Mouse (Mus musculus) heart, embryonic 12.5 days (tissue): Measurements from ENCODE around the gene Gpr31b. TPM values are rescaled to one million over a fixed set of nuclear protein-coding genes. Genes with fewer than 3 reads are reported as not detected.
"Not testable (repeated sequence)": the region's sequence is repeated elsewhere in the genome, so short reads cannot be mapped to it uniquely, and the experiment has no call there.

ENCODE experiments used
- ATAC-seq: fragments of 200-750 bp; cut with Nextera tagmentation; 2 replicates; pipeline ENCODE4 v1.8.0; 2017; ENCODE audit warnings: moderate TSS enrichment, moderate library complexity; ENCODE audit not compliant: insufficient number of reproducible peaks, low FRiP score
- H3K27ac ChIP-seq: fragments of 300-500 bp; sonication (generic); 2 replicates; pipeline ENCODE4 v1.5.1; 2016; ENCODE audit warnings: mild to moderate bottlenecking, moderate library complexity; ENCODE audit not compliant: poor library complexity, severe bottlenecking
- H3K27me3 ChIP-seq: fragments of 300-500 bp; sonication (generic); replicated peaks from 2 replicates; pipeline ENCODE4 v1.6.1; 2016; ENCODE audit warnings: mild to moderate bottlenecking, moderate library complexity
- H3K36me3 ChIP-seq: fragments of 300-500 bp; sonication (generic); 2 replicates; pipeline ENCODE4 v1.6.1; 2016; ENCODE audit warnings: mild to moderate bottlenecking, moderate library complexity
- H3K4me1 ChIP-seq: fragments of 300-500 bp; sonication (generic); replicated peaks from 2 replicates; pipeline ENCODE4 v1.6.1; 2016; ENCODE audit warnings: mild to moderate bottlenecking
- H3K4me2 ChIP-seq: fragments of 300-500 bp; sonication (generic); 2 replicates; pipeline ENCODE4 v1.6.1; 2016; ENCODE audit warnings: mild to moderate bottlenecking, moderate library complexity
- H3K4me3 ChIP-seq: fragments of 300-500 bp; sonication (generic); 2 replicates; pipeline ENCODE4 v1.5.1; 2016; ENCODE audit warnings: mild to moderate bottlenecking
- H3K9ac ChIP-seq: fragments of 300-500 bp; sonication (generic); 2 replicates; pipeline ENCODE4 v1.6.1; 2016; ENCODE audit warnings: mild to moderate bottlenecking, moderate library complexity
- H3K9me3 ChIP-seq: fragments of 300-500 bp; sonication (generic); replicated peaks from 2 replicates; pipeline ENCODE4 v1.6.1; 2016; ENCODE audit warnings: mild to moderate bottlenecking, moderate library complexity
- WGBS: fragments of 180-500 bp; shearing (Covaris S2); methylation state at CpG from one replicate; pipeline ENCODE4 v1.1.7; 2016; 5-methylcytosine and 5-hydroxymethylcytosine counted together
- polyA plus RNA-seq: library from polyadenylated mRNA; unstranded; fragments of >200 nt; fragmentation: Nextera tagmentation; extraction: Ambion mirVana; gene quantifications from 2 replicates; pipeline ENCODE4 v1.2.1, GENCODE M21; 2016

Gene Gpr31b
- polyA plus RNA-seq = 0.14 TPM in 1 of 2 replicates, not detected in the other

DNA sequence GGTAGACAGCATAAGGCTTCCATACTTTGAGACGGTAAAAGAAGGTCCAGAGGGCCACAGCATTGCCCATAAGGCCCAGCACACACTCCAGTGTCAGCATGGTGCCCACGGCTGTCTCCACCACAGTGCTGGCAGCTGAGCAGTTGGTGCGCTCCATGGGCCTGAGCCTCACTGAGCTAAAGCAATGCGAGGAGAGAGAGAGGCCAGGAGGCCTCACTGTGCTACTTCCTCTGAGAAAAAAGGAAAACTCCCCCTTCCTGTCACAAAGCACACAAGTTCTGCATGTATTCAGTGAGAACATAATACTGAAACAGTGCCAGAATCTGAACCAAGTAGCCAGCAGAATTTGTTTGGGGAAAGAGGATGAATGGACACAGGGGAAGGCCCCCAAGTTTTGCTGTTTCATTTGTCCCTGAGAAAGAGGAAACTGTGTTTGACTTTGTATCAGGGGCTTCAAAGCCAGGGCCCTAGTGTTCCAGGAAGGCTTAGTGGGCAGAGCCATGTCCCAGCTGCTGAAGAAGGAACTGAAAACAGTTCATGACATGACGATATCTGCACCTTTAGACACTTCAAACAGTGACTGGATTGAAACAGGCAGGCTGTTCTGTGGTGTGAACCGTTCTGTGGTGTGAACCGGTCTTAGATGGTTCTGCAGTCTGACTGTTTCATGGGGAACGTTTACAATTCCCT lies at the start of gene Gpr31b:
Gene Gpr31b (minus strand): TSS at position 173 of the 690 bp plus-strand sequence.
- 74% methylated on average over 3 of the region's 8 CpGs for WGBS
- ATAC-seq = 0 out of 2 replicates have a peak, but pooled peaks have one; percentile 54

DNA sequence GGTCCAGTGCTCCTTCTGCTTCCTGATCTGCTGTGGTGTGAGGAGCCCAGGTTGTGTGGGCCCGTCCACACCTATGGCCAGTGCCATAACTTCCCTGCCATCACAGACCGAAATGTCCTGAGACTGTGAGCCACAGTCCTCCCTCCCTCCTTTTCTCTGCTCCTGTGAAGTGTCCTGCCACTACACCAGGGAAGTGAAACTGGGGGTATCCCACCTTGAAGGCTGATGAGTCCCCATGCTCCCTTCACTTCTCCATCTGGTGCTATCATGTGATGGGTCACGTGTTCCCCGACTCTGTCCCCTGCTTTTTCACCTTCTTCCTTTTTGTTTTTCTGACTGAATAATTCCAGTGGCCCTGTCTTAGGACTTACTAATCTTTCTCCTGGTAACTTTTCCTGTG lies 40.9 kb upstream of the Gpr31b start:
- H3K4me2 ChIP-seq, H3K27ac ChIP-seq, H3K27me3 ChIP-seq, H3K9ac ChIP-seq, H3K4me1 ChIP-seq, H3K4me3 ChIP-seq, H3K9me3 ChIP-seq, H3K36me3 ChIP-seq: not testable (repeated sequence)
- 71% methylated on average over 3 of the region's 4 CpGs for WGBS
- peak; percentile 45; the same call in 1 of the 2 replicates for ATAC-seq

More for the DNA sequence above, at the start of gene Gpr31b:
- H3K27me3 ChIP-seq, H3K4me1 ChIP-seq, H3K4me3 ChIP-seq, H3K27ac ChIP-seq, H3K36me3 ChIP-seq, H3K9me3 ChIP-seq, H3K9ac ChIP-seq, H3K4me2 ChIP-seq: not testable (repeated sequence)

- H3K4me1 ChIP-seq, H3K27me3 ChIP-seq, H3K4me3 ChIP-seq, H3K36me3 ChIP-seq, H3K9me3 ChIP-seq, H3K4me2 ChIP-seq, H3K27ac ChIP-seq, H3K9ac ChIP-seq, ATAC-seq: not testable (repeated sequence)
- WGBS = 65% methylated on average over 8 of the region's 8 CpGs
Observed at GRCm38 (mm10) chr17:13092100-13092764, 40.1 kb upstream of the Gpr31b start.

DNA sequence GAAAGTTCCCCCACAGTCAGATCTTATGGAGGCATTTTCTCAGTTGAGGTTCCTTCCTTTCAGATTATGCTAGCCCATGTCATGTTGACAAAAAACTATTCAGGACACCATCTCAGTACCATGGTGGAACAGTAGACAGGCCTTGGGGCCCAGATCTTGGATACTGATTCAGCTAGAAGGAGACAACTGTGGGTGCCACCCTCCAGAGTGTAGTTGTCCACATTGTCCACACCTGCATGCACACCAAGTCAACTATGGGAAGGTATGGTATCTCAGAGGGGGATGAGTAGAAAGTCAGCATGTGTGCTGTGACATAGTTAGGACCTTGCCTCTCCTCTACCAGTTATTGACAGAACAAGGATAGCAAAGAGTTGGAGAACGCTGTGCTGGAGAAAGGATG lies 39.4 kb upstream of the Gpr31b start:
- not testable (repeated sequence) for H3K4me3 ChIP-seq, H3K36me3 ChIP-seq, H3K27me3 ChIP-seq, H3K9me3 ChIP-seq, ATAC-seq, H3K4me1 ChIP-seq, H3K4me2 ChIP-seq, H3K9ac ChIP-seq, H3K27ac ChIP-seq
- 100% methylated on average over 1 of the region's 1 CpGs for WGBS

DNA sequence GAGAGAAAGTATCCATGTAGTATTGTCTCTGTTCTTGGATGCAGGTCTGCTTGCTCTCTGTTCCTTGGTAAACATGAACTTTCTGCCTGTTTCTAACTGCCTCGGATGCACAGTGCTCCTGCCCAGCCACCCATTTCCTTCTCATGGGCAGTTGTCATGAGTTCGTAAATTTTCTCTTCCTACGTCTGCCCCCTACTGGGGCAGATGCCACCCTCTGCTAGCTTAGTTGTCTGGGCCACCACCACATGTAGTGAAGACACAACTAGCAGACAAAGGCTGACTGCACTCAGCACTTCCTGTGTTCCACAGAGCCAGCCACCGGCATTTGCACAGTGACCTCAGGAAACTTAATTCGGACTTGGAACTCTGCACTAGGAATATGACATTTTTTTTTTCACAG lies 17.1 kb upstream of the Gpr31b start:
- H3K36me3 ChIP-seq, H3K9ac ChIP-seq, H3K9me3 ChIP-seq, H3K27me3 ChIP-seq, H3K4me3 ChIP-seq, H3K4me2 ChIP-seq, H3K27ac ChIP-seq, ATAC-seq, H3K4me1 ChIP-seq: not testable (repeated sequence)
- WGBS = 69% methylated on average over 4 of the region's 5 CpGs

DNA sequence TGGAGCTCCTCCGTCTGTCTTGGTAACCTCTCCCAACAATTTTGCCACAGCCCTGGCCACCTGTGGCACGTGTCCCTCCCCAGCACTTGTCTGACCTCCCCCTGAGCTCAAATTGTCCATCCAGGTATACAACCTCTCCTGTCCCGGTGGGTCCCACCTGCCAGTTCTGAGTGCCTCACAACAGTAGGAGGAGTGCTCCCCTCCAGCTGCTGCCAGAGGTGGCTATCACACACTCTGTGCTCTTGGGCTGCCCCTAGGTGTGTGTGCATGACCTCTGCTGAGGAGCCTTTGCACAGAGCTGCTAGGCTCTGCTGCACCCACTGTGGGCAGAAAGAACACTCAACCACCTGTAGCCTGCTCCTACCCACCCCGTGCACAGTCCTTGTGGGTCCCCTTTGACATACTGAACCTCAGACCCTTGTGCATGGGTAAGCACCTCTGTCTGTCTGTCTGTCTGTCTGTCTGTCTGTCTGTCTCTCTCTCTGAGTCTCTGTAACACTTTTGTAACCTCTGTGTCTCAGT lies 15.8 kb upstream of the Gpr31b start:
- not testable (repeated sequence) for H3K9me3 ChIP-seq, H3K27me3 ChIP-seq, H3K4me3 ChIP-seq, H3K36me3 ChIP-seq, H3K9ac ChIP-seq, H3K27ac ChIP-seq, H3K4me2 ChIP-seq, H3K4me1 ChIP-seq
- WGBS = 100% methylated on average over 1 of the region's 4 CpGs
- peak; percentile 12; the same call in 1 of the 2 replicates for ATAC-seq

GRCm38 (mm10) chr17:13062882-13063281 lies 10.8 kb upstream of the Gpr31b start:
- 27% methylated on average over 3 of the region's 7 CpGs for WGBS
- H3K9me3 ChIP-seq, H3K27ac ChIP-seq, H3K27me3 ChIP-seq, H3K4me3 ChIP-seq, H3K4me1 ChIP-seq, H3K4me2 ChIP-seq, H3K9ac ChIP-seq, H3K36me3 ChIP-seq: not testable (repeated sequence)
- ATAC-seq = peak; percentile 43; the same call in 1 of the 2 replicates

- H3K27me3 ChIP-seq, H3K4me3 ChIP-seq, H3K9me3 ChIP-seq, ATAC-seq, H3K9ac ChIP-seq, H3K36me3 ChIP-seq, H3K4me2 ChIP-seq, H3K27ac ChIP-seq, H3K4me1 ChIP-seq: not testable (repeated sequence)
- 81% methylated on average over 4 of the region's 4 CpGs for WGBS
Observed at GRCm38 (mm10) chr17:13060804-13061203, 8.7 kb upstream of the Gpr31b start, which contains the start of gene Tcp10b. TSS of gene Tcp10b (plus strand) at chr17:13061104.

DNA sequence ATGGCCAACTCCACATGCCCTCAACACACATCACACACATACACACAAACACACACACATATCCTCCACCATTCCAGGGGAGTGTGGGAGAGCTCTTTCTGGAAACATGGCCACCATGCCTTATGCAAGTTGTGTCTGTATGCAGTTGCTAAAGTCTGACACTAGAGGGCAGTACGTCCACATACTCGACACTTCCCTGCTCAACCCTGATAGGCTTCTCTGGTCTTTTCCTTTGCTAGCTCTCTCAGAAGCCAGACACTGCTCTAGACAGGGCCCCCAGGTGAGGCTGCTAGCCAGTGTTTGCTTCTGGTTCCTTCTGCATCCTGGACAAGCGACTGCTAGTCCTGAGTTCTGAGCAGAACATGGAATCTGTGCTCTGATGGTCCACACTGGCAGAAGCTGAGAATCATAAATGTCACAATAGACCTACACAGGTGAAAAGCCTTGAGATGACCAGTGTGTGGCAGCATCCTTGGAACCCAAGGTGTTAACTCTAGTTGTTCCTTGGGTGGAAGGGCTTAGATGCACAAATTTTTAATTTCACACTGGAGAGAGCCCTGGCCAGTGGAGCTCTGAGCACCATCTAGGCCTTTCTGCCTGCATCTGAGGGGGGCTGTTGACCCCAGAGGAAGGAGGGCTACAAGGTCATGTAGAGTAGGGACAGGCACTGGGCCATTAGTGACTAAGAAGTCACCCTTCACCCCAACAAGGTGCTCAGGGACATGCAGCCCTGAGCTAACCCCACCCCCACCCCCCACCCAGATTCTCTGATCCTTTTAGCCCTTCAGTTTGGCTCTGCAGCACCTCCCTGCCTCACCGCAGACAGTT lies 8.0 kb downstream of the Gpr31b start:
- H3K4me1 ChIP-seq, H3K27me3 ChIP-seq, H3K36me3 ChIP-seq, H3K27ac ChIP-seq, H3K4me3 ChIP-seq, H3K4me2 ChIP-seq, H3K9me3 ChIP-seq, H3K9ac ChIP-seq: not testable (repeated sequence)
- peak; percentile 48; the same call in 1 of the 2 replicates for ATAC-seq
- 25% methylated on average over 4 of the region's 4 CpGs for WGBS

DNA sequence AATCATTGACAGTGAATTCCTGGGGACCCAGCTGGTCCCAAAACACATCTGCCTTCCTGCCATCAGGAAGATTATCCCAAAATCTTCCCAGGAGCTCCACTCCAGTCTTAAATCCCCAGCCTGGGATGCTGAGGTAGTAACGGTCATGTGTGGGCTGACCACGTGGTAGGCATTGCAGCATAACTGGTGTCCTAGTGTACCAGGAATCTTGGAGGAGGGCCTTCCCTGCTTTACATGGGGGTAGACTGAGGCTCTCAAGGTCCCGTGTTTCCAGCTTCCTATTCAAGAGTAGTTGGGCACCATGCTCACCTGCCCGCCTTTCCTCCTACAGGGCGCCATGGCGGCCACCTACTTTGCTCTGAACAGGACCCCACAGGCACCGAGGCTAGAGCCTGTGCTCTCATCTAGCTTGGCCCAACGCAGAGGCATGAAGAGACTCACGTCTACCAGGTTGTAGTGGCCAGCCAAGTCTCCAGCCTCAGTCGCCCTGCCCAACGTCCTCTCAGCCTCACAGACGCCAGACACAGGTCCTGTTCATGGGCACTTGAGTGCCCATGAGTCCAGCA lies 15.4 kb downstream of the Gpr31b start:
- H3K4me2 ChIP-seq, H3K9ac ChIP-seq, H3K9me3 ChIP-seq, H3K4me1 ChIP-seq, H3K36me3 ChIP-seq, H3K4me3 ChIP-seq, H3K27ac ChIP-seq, H3K27me3 ChIP-seq: not testable (repeated sequence)
- 71% methylated on average over 5 of the region's 12 CpGs for WGBS
- ATAC-seq = peak; percentile 36; the same call in 1 of the 2 replicates

DNA sequence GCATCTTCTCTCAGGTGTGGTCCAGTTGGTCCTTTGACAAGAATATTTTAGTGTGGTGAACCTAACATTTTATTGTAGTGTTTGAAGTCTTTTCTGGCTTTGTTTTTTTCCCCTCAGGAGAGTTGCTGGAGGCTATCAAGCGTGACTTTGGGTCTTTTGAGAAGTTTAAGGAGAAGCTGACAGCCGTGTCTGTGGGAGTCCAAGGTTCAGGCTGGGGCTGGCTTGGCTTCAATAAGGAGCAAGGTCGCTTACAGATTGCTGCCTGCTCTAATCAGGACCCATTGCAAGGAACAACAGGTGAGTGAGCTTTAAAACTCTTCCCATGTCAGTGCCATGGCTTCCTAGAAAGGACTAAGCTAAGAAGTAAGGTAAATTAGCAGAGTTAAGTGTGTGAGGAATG lies 38.8 kb downstream of the Gpr31b start:
- no peaks in the 10 kb centered on the region for H3K9me3 ChIP-seq
- H3K27me3 ChIP-seq = no peaks in the 10 kb centered on the region
- ATAC-seq = no peak
- H3K4me2 ChIP-seq = no peak overlapping the region
- H3K9ac ChIP-seq = no peak overlapping the region
- H3K4me1 ChIP-seq = peaks cover 8% of the 10 kb centered on the region
- H3K27ac ChIP-seq = no peak overlapping the region
- H3K36me3 ChIP-seq = peaks cover 54% of the 10 kb centered on the region
- no peak overlapping the region for H3K4me3 ChIP-seq
- 84% methylated on average over 3 of the region's 3 CpGs for WGBS
